Mouse (Mus musculus): Measurements from ENCODE around the gene Atf5. TPM values are rescaled to one million over a fixed set of nuclear protein-coding genes. Genes with fewer than 3 reads are reported as not detected.
A peak's percentile ranks its signal among the peaks of the same experiment; 100 is the strongest.

Atf5 gene
- polyA plus RNA-seq, 1 experiment from 2014 or later, result 7.3 TPM

- H3K4me1 ChIP-seq (replicated peaks; ENCODE audit: control insufficient read depth, insufficient read depth), result peaks cover 12% of the 10 kb centered on the region
- H3K4me3 ChIP-seq (ENCODE audit: low read depth, low read length), result no peak overlapping the region
- TF ChIP-seq EP300 (optimal IDR thresholded peaks at IDR 0.05) (no peak), CTCF (IDR thresholded peaks at IDR 0.05; ENCODE audit: low read depth) (peak; percentile 41)
- no peaks in the 10 kb centered on the region for H3K27me3 ChIP-seq (ENCODE audit: control insufficient read depth, insufficient read depth, low read length)
- no peak overlapping the region for H3K9ac ChIP-seq (ENCODE audit: low read length)
- WGBS, result 73% methylated on average over 7 of the region's 7 CpGs
- no peaks in the 10 kb centered on the region for H3K36me3 ChIP-seq (ENCODE audit: control insufficient read depth, insufficient read depth, low read length)
- ATAC-seq (ENCODE audit: low FRiP score, low TSS enrichment), result no peak
- no peaks in the 10 kb centered on the region for H3K9me3 ChIP-seq (ENCODE audit: control insufficient read depth, low read length)
- DNase-seq (ENCODE audit: low spot score), result peak; percentile 14
- no peak overlapping the region for H3K4me2 ChIP-seq (replicated peaks; ENCODE audit: low read depth)
- H3K27ac ChIP-seq (replicated peaks), result no peak overlapping the region
These were observed 5.4 kb upstream of the Atf5 start for GRCm38 (mm10) chr7:44821666-44822448.

- Histone ChIP-seq H3K9me3 (ENCODE audit: control insufficient read depth, low read length) (no peaks in the 10 kb centered on the region), H3K36me3 (ENCODE audit: control insufficient read depth, insufficient read depth, low read length) (no peaks in the 10 kb centered on the region), H3K4me1 (replicated peaks; ENCODE audit: control insufficient read depth, insufficient read depth) (peaks cover 12% of the 10 kb centered on the region), H3K27ac (replicated peaks) (no peak overlapping the region; the same call in 1 of the 2 replicates), H3K9ac (ENCODE audit: low read length) (no peak overlapping the region), H3K4me3 (ENCODE audit: low read depth, low read length) (no peak overlapping the region), H3K4me2 (replicated peaks; ENCODE audit: low read depth) (no peak overlapping the region), H3K27me3 (ENCODE audit: control insufficient read depth, insufficient read depth, low read length) (no peaks in the 10 kb centered on the region)
- ATAC-seq (ENCODE audit: low FRiP score, low TSS enrichment) (no peak), DNase-seq (ENCODE audit: low spot score) (peak; percentile 9)
- 61% methylated on average over 3 of the region's 3 CpGs for WGBS
- TF ChIP-seq CTCF (IDR thresholded peaks at IDR 0.05; ENCODE audit: low read depth) (no peak), EP300 (optimal IDR thresholded peaks at IDR 0.05) (no peak)
These were observed 4.1 kb upstream of the Atf5 start for GRCm38 (mm10) chr7:44820525-44820924.

- H3K9me3 ChIP-seq (ENCODE audit: control insufficient read depth, low read length), result no peaks in the 10 kb centered on the region
- no peaks in the 10 kb centered on the region for H3K27me3 ChIP-seq (ENCODE audit: control insufficient read depth, insufficient read depth, low read length)
- no peak overlapping the region for H3K4me3 ChIP-seq (ENCODE audit: low read depth, low read length)
- no peak overlapping the region; the same call in 1 of the 2 replicates for H3K9ac ChIP-seq (ENCODE audit: low read length)
- no peak overlapping the region; the same call in 1 of the 2 replicates for H3K4me2 ChIP-seq (replicated peaks; ENCODE audit: low read depth)
- TF ChIP-seq CTCF (IDR thresholded peaks at IDR 0.05; ENCODE audit: low read depth) (no peak), EP300 (optimal IDR thresholded peaks at IDR 0.05) (no peak)
- DNase-seq (ENCODE audit: low spot score) (peak; percentile 13), ATAC-seq (ENCODE audit: low FRiP score, low TSS enrichment) (no peak)
- no peaks in the 10 kb centered on the region for H3K36me3 ChIP-seq (ENCODE audit: control insufficient read depth, insufficient read depth, low read length)
- peaks cover 16% of the 10 kb centered on the region for H3K4me1 ChIP-seq (replicated peaks; ENCODE audit: control insufficient read depth, insufficient read depth)
- WGBS, result 44% methylated on average over 5 of the region's 5 CpGs
- peak overlapping the region; percentile 56 for H3K27ac ChIP-seq (replicated peaks)
These were observed 3.4 kb upstream of the Atf5 start for GRCm38 (mm10) chr7:44819863-44820262.

- Histone ChIP-seq H3K9me3 (ENCODE audit: control insufficient read depth, low read length) (no peaks in the 10 kb centered on the region), H3K4me1 (replicated peaks; ENCODE audit: control insufficient read depth, insufficient read depth) (peaks cover 16% of the 10 kb centered on the region), H3K4me3 (ENCODE audit: low read depth, low read length) (peak overlapping the region; percentile 18; the same call in 1 of the 2 replicates), H3K4me2 (replicated peaks; ENCODE audit: low read depth) (peak overlapping the region; percentile 39), H3K27me3 (ENCODE audit: control insufficient read depth, insufficient read depth, low read length) (no peaks in the 10 kb centered on the region), H3K27ac (replicated peaks) (peak overlapping the region; percentile 56), H3K36me3 (ENCODE audit: control insufficient read depth, insufficient read depth, low read length) (no peaks in the 10 kb centered on the region), H3K9ac (ENCODE audit: low read length) (peak overlapping the region; percentile 47)
- no peak for ATAC-seq (ENCODE audit: low FRiP score, low TSS enrichment)
- peak; percentile 8 for DNase-seq (ENCODE audit: low spot score)
- no peak for TF ChIP-seq CTCF (IDR thresholded peaks at IDR 0.05; ENCODE audit: low read depth)
- no peak for TF ChIP-seq EP300 (optimal IDR thresholded peaks at IDR 0.05)
- 95% methylated on average over 2 of the region's 2 CpGs for WGBS
These were observed 2.9 kb upstream of the Atf5 start for GRCm38 (mm10) chr7:44819391-44819790.

GRCm38 (mm10) chr7:44818751-44819235 is 2.3 kb upstream of the Atf5 start:
- ATAC-seq (ENCODE audit: low FRiP score, low TSS enrichment), result no peak
- Histone ChIP-seq H3K27me3 (ENCODE audit: control insufficient read depth, insufficient read depth, low read length) (no peaks in the 10 kb centered on the region), H3K9ac (ENCODE audit: low read length) (peak overlapping the region; percentile 47), H3K27ac (replicated peaks) (peak overlapping the region; percentile 70), H3K9me3 (ENCODE audit: control insufficient read depth, low read length) (no peaks in the 10 kb centered on the region), H3K36me3 (ENCODE audit: control insufficient read depth, insufficient read depth, low read length) (no peaks in the 10 kb centered on the region), H3K4me1 (replicated peaks; ENCODE audit: control insufficient read depth, insufficient read depth) (peaks cover 16% of the 10 kb centered on the region), H3K4me2 (replicated peaks; ENCODE audit: low read depth) (peak overlapping the region; percentile 39), H3K4me3 (ENCODE audit: low read depth, low read length) (peak overlapping the region; percentile 18)
- peak; percentile 61 for DNase-seq (ENCODE audit: low spot score)
- TF ChIP-seq CTCF (IDR thresholded peaks at IDR 0.05; ENCODE audit: low read depth) (no peak), EP300 (optimal IDR thresholded peaks at IDR 0.05) (no peak)
- WGBS, result 22% methylated on average over 6 of the region's 6 CpGs

- peak; percentile 45 for DNase-seq (ENCODE audit: low spot score)
- no peaks in the 10 kb centered on the region for H3K27me3 ChIP-seq (ENCODE audit: control insufficient read depth, insufficient read depth, low read length)
- peaks cover 16% of the 10 kb centered on the region for H3K4me1 ChIP-seq (replicated peaks; ENCODE audit: control insufficient read depth, insufficient read depth)
- no peaks in the 10 kb centered on the region for H3K36me3 ChIP-seq (ENCODE audit: control insufficient read depth, insufficient read depth, low read length)
- peak overlapping the region; percentile 18; the same call in 1 of the 2 replicates for H3K4me3 ChIP-seq (ENCODE audit: low read depth, low read length)
- peak overlapping the region; percentile 95 for H3K9ac ChIP-seq (ENCODE audit: low read length)
- no peaks in the 10 kb centered on the region for H3K9me3 ChIP-seq (ENCODE audit: control insufficient read depth, low read length)
- H3K4me2 ChIP-seq (replicated peaks; ENCODE audit: low read depth), result peak overlapping the region; percentile 80
- 8% methylated on average over 2 of the region's 2 CpGs for WGBS
- TF ChIP-seq EP300 (optimal IDR thresholded peaks at IDR 0.05) (no peak), CTCF (IDR thresholded peaks at IDR 0.05; ENCODE audit: low read depth) (peak; percentile 65)
- no peak for ATAC-seq (ENCODE audit: low FRiP score, low TSS enrichment)
- H3K27ac ChIP-seq (replicated peaks), result peak overlapping the region; percentile 70
These were observed 1.7 kb upstream of the Atf5 start for GRCm38 (mm10) chr7:44818164-44818563.

Data from stomach, postnatal 0 days (tissue).